Mouse (Mus musculus) yolk sac, embryonic 10.5 days (tissue): ENCODE results near the gene Txk.

Source experiments
- DNase-seq: peaks from one replicate; pipeline ENCODE4 v3.0.0-alpha.2; 2017; ENCODE audit warnings: low spot score

Txk gene

DNA sequence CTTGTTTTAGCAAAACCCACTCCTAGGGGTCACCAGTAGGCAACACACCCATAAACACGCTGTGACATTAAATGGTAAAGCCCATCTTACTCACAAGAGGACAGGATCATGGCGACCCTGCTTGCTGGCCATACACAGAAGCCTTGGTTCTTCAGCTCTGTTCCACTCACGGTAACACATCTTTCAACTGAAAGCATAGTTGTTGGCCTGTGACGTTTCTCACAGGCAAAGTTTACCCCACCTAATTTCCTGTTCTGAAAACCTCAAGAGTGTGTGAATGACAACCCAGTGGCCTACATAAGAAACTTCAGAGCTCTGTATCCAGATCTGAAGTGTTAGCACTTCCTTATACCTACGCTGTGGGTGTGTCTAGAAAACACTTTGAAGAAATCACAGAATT, at the start of gene Txk:
TSS of gene Txk (minus strand) at position 193 of the 400 bp plus-strand sequence.
- DNase-seq, result no peak

DNA sequence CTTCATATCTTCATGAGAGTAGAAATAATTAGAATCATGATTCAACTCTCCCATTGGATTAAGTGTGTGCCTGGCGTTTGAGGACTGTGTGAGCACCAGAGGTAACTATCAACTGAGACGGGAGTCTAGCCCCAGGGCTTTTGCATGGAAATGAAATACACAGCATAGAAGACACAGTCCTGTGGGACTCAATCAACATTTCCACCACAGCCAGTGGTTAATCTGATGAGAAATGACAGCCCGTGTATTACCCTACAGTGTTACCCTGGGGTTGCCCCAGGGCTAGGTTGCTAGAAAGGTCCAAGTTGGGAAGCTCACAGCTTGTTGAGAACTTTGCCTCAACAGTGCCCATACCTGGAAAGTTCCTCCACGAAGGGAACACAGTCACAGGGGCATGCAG, 46.0 kb upstream of the Txk start:
- DNase-seq, result no peak

DNA sequence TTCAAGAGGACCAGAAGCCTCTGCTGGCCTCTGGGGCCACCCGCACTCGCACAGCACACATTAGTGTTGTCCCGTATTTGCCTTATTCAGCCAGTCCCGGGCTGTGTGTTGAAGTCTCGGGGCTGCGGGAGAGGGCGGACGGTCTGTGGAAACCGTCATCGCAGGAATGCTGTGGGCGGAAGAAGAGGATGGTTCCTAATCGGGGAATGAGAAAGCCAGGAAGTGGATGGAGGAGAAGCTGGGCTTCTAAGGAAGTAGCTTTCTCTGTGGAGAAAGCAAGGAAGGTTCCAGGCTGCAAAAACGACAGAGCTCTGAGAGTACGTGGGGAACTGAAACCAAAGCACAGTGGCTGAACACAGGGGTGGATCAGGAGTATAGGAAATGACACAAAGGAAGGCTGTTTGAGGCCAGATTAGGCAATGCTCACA, 43.6 kb upstream of the Txk start:
- DNase-seq, result no peak

GRCm38 (mm10) chr5:72793309-72793850, 40.8 kb upstream of the Txk start:
- DNase-seq, result no peak

GRCm38 (mm10) chr5:72791789-72792188, 39.2 kb upstream of the Txk start:
- DNase-seq, result no peak

DNA sequence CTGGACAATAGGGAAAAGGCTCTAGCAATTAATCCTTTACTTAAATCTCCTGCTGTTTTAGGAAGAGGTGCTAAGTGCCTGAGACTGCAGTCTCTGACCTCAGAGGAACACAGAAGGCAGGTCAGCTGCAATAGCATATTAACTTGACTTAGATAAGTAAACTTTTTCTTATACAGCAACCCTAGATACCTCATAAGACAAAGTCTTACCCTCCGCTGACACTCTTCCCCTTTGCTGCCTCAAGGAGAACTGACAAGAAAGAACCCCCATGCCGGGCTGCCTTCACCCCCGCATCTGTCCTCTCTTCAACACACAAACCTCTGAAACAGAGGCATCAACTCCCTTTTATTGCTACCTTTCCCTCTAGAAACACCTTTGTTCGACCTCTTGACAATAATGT, 38.8 kb upstream of the Txk start:
- DNase-seq, result no peak

DNA sequence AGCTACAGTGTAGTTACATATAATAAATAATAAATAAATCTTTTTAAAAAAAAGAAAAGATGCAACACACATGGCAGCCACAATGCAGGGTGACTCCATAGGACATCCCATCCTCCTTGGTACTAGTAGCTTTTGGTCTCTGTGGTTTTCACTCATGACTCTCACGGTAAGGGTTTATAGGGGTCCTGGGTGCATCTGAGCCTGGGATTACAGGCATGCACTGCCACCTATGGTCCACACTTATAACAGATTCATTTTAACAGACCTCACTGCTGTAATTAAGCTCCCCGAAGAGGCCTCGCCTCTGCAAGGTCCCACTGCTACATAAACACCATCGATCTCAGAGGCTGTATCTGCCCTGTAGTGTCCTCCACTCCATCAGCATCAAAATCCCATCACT, 32.9 kb upstream of the Txk start:
- DNase-seq, result no peak

- DNase-seq, result no peak
Measured at GRCm38 (mm10) chr5:72784719-72785118, 32.1 kb upstream of the Txk start.

DNA sequence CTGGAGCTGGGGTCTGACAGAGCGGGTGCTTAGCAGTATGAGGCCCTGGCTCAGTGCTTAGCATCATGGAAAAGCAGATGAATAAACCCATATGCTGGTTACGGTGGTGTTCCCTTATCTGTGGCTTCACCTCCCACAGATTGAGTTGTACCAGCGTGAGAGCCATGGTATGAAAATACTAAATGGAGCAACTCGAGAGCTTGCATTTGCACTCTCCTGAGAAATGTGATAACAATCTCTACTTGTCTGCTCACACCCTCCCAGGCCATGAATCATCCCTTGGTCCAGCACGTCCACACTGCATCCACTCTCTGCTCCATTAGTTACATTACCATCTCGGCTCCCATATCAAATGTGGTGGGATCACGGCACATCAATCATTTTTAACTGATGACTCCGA, 31.4 kb upstream of the Txk start:
- no peak for DNase-seq

GRCm38 (mm10) chr5:72783123-72783522, 30.5 kb upstream of the Txk start:
- DNase-seq, result no peak

- DNase-seq, result no peak
Measured at GRCm38 (mm10) chr5:72781776-72782175, 29.2 kb upstream of the Txk start.

GRCm38 (mm10) chr5:72776595-72776994, 24.0 kb upstream of the Txk start:
- no peak for DNase-seq

- DNase-seq, result no peak
Measured at GRCm38 (mm10) chr5:72776127-72776526, 23.6 kb upstream of the Txk start.

DNA sequence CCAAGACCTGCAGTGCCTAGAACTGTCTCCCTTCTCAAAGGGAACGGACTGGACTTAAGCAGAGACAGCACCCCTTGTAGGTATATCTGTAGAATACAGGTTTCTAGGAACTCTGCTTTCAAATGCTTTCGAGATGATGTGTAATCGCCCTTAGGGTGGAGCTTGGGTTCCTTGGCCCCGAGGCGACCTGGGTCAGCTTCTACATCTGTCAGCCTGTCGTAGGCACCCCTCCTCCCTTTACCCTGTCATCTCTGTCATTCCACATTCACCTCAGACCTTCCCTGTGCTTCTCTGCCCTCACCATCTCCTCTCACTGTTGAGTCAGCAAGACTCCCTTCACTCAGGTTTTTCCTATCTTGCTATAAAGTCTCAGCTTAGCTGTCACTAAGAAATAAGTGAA, 17.3 kb upstream of the Txk start:
- DNase-seq, result no peak

- DNase-seq, result no peak
Measured at GRCm38 (mm10) chr5:72763546-72763945, 11.0 kb upstream of the Txk start.

DNA sequence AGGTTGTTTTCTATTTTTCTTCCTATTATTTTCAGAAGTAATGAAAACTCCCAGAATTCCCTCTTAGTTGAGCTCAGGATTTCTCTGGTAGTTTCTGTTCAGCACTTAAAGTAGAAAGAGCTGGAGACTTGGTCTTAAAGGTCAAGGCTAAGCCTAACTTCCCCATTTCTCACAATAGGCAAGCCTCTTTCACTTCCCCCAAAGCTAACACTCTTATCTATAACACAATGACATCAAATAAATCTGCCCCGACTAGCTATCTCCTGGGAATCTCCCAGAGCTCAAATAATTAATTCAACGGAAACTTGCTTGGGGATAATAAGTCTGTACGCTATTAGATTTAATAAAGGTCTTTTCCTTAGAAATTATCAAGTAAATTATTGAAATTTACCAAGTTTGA, 10.4 kb upstream of the Txk start:
- DNase-seq, result no peak

- no peak for DNase-seq
Measured at GRCm38 (mm10) chr5:72761758-72762157, 9.2 kb upstream of the Txk start.

GRCm38 (mm10) chr5:72761237-72761636, 8.7 kb upstream of the Txk start:
- DNase-seq, result no peak

GRCm38 (mm10) chr5:72758925-72759924, 6.6 kb upstream of the Txk start:
- no peak for DNase-seq

- DNase-seq, result no peak
Measured at GRCm38 (mm10) chr5:72757155-72757773, 4.7 kb upstream of the Txk start.

DNA sequence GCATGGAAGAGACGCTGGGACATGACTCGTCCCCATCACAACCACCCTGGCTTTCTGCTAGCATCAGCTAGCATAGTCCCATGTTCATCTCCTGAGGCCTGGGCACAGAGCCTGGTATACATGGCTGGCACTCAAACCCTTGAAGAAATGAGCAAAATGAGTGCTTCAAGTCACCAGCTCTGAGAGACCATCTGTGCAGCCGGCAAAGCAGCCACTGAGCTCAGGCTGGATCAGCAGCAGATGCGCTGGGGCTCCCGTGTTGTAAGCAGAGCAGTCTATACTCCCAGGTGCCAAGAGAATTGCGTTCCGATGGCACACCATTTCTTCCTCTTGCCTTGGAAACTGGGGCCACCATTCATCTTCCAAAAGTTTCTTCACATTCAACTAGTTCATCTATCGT, 3.4 kb upstream of the Txk start:
- DNase-seq, result no peak

DNA sequence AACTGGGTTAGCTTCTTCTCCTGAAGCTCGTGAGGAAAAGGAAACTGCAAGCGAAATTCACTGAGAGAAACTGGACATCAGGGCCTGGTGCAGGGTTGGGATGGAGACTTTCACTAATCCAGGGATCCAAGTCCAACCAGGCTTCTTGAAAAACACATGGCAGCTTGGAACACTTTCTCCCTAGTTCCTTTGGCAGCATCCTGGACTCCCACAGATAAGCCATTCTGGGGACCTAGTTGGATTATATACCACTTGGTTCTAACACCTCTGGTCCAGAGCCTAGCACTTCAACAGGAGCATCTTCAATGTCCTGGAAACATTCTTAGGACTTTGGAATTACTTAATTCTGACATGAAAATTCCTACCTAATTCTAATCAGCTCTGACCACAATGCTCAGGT, 2.5 kb upstream of the Txk start:
- DNase-seq, result no peak
